Mouse (Mus musculus): Measurements from ENCODE around the gene Zfp654. TPM values are rescaled to one million over a fixed set of nuclear protein-coding genes. Genes with fewer than 3 reads are reported as not detected.
A peak's percentile ranks its signal among the peaks of the same experiment; 100 is the strongest.

Gene Zfp654
- total RNA-seq, 2 experiments from 2014 or later = 8.9 to 9.7 TPM

DNA sequence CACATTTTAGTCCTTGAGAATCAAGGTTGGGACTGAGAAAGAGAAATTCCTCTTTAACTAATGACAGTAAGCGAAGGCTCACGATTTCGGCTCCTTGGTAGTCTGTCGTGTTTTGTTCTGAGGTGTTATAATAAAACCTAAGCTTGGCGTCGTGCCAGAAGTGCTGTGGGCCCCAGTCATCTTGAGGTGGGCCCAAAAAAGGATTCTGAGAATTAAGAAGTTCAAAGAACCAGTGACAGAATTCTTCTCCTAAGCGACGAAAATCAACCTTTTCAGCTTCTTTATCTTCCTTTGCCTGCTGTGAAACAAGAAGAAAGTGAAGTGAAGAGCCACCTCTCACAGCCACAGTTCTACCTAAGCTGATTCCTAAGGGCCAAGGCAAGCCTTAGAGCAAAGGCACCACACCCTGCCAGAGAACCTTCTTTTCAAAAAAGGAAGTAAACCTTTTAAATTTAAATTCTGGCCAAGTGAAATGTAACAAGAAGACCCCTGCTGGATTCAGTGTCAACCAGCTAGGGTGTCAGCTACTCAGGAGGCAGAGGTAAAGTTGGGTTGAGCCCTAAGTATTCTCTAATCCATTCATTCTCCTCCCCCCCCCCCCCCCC lies 84.7 kb downstream of the Zfp654 start:
- DNase-seq = no peak

GRCm38 (mm10) chr16:64759245-64759626 lies 92.2 kb downstream of the Zfp654 start:
- DNase-seq = no peak

DNA sequence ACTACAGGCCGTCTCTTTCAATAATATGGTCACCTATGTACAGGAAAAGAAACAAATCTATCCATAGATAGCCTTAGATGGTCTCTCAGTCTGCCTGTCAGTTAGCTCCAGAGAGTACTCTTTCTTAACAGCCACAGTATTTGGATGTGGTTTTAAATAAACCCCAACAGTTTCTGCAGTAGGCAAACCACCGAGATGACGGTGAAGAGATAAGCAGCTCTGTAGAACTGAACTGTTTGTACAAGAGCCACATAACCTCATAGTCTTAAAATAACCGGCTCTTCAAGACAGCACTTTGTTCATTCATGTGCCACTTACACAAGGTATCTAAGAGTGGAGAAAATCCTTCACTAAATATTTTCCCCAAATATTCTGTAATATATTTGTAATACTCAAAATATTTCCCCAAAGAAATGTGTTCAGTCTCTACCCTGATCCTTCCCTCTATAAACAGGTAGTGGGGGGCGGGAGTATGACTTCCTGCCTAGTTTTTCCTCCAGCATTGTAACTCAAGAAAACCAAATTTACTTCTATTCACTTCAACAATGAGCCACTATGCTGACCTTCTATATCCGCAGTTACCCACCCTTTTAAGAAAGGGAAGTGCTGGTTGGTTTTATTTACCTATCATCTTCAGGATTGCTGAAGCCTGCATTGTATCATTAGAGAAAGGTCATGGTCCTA lies 92.7 kb downstream of the Zfp654 start:
- peak; percentile 35 to 45 for DNase-seq

DNA sequence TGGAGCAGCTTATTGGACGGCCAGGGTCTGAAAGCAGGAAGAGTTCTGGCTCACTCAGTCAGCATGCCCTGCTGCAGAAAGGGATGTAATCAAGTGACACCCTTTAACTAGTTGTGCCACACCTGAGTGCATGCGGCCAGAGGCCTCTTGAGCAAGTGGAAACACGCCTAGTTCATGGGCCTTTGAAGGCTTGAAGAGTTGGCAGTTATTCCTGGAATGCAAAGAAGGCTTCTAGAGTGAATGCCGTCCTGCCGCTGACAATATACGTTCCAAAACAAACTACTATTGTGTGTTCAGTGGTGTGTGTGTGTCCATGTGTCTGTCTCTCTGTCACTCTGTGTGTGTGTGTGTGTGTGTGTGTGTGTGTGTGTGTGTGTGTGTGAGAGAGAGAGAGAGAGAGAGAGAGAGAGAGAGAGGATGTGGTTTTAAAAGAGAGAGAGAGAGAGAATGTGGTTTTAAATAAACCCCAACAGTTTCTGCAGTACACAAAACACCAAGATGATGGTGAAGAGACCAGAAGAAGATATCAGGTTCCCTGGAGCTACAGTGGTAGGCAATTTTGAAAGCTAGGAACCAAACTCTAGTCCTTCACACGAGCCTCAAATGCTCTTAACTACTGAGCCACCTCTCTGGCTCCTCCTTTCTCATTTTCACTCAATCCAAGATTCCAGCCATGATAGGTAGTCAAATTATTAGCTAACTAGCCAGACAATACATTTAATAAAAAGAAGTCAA lies 93.6 kb downstream of the Zfp654 start:
- no peak for DNase-seq

GRCm38 (mm10) chr16:64756321-64756720 lies 95.1 kb downstream of the Zfp654 start:
- no peak for DNase-seq

GRCm38 (mm10) chr16:64754743-64755139 lies 96.7 kb downstream of the Zfp654 start:
- peak; percentile 7 to 22 for DNase-seq

DNA sequence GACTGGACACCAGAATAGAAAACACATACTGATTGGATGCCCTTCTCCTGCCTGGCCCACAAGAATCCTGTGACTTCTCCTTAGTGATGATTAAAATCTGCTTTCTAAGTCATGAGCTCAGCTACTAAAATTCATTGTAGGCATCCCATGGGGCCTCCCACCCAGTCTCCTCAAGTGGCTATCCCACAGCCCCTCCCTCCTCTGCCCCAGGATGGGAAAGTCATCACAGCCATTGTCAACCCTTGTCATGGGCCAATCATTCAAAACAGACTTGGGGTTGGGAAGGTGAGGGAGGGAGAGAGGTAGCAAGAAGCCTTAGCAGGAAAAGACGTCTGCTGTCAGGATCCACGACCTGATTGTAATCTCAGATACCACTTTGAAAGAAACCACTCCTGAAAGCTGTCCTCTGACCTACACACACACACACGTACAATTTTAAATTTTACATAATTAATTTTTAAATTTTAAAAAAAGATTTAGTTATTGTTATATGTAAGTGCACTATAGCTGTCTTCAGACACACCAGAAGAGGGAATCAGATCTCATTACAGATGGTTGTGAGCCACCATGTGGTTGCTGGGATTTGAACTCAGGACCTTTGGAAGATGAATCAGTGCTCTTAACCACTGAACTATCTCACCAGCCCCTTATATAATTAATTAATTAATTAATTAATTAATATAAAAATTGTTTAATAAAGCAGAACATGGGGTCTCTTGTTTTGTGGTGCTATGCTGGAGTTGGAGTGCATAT lies 97.3 kb downstream of the Zfp654 start:
- no peak for DNase-seq

DNA sequence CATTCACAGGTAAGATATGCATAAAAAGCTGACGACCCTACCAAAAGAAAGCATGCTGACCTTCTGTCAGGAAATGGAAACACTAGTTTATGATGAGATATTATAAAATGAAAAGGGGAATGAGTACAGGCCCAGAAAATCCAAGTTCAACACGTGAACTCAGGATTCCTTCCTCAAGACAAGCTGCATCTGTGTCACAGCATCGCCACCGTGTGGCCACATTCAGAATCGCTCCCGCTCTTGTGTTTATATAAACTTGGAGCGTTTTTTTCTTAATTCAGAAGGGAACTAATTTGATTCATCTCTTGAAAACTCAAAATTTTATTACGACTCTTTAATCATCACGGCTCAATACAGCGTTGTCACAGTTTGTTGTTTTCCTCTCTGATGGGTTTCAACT lies 103.2 kb downstream of the Zfp654 start:
- DNase-seq = peak; percentile 22 to 74

GRCm38 (mm10) chr16:64745089-64745488 lies 106.4 kb downstream of the Zfp654 start:
- no peak for DNase-seq

DNA sequence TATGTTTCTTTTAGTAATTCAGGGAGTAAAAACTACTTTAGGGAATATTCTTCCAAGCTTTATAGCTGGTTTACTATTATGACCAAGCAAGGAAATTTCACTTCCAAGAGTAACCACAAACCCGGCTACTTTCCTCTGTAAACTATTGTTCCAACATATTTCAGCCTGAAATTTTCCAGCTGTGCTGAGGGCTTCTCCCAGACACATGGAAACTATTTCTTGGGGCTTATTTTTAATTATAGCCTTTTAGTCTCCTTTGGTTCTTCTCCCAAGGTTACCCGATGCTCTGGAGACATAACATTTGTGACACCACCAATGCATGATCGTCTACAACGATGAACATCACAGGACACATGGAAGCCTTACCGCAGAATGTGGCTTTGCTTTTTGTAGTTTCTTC lies 114.2 kb downstream of the Zfp654 start:
- no peak for DNase-seq

Other genes with a start within 250 kb of the Zfp654 start
- not detected for gene Csnka2ip, start 249.2 kb downstream of the Zfp654 start, total RNA-seq (2021)
- gene 4930453N24Rik, start 80.5 kb downstream of the Zfp654 start, total RNA-seq (2021) = 10 to 100 TPM; 22.8 to 25.3 TPM
- 10 to 100 TPM; 42.2 to 44.5 TPM for gene Cggbp1, start 344 bp upstream of the Zfp654 start, total RNA-seq (2021)